Mouse (Mus musculus) G1E (cell line): ENCODE data around the gene Arfrp1. TPM values are rescaled to one million over a fixed set of nuclear protein-coding genes. Genes with fewer than 3 reads are reported as not detected.
A peak's percentile ranks its signal among the peaks of the same experiment; 100 is the strongest.

Source experiments
- ATAC-seq: 2 replicates; pipeline ENCODE4 v1.8.0; 2016; ENCODE audit warnings: mild to moderate bottlenecking; ENCODE audit not compliant: insufficient number of reproducible peaks, poor library complexity, low FRiP score, severe bottlenecking; ENCODE audit errors: extremely low read depth
- DNase-seq: peaks from one replicate; pipeline ENCODE4 v3.0.0; 2012; ENCODE audit warnings: low spot score
- H3K27me3 ChIP-seq: 2 replicates; pipeline ENCODE4 v1.6.1; 2012; ENCODE audit warnings: mild to moderate bottlenecking, low read length, inconsistent platforms; ENCODE audit not compliant: insufficient read depth
- H3K36me3 ChIP-seq: replicated peaks from 2 replicates; pipeline ENCODE3; 2012; ENCODE audit warnings: mild to moderate bottlenecking, inconsistent platforms
- H3K4me1 ChIP-seq: 2 replicates; pipeline ENCODE4 v1.6.1; 2012; ENCODE audit warnings: low read depth, low read length, inconsistent platforms, mixed read lengths; ENCODE audit not compliant: insufficient read depth
- H3K4me3 ChIP-seq: 2 replicates; pipeline ENCODE4 v1.5.1; 2012; ENCODE audit warnings: low read depth, mild to moderate bottlenecking, inconsistent platforms, low read length, moderate library complexity, mixed read lengths
- H3K9me3 ChIP-seq: replicated peaks from 2 replicates; pipeline ENCODE4 v1.6.1; 2012; ENCODE audit warnings: inconsistent platforms
- CTCF ChIP-seq: IDR thresholded peaks from 2 replicates; pipeline ENCODE4 v1.5.1; 2012; ENCODE audit warnings: low read depth, low read length, inconsistent platforms, mixed read lengths
- GATA1 ChIP-seq: IDR thresholded peaks from 2 replicates; pipeline ENCODE4 v1.6.1; 2012; ENCODE audit warnings: borderline replicate concordance, low read length, inconsistent platforms, mixed read lengths
- GATA2 ChIP-seq: IDR thresholded peaks from 2 replicates; pipeline ENCODE4 v1.6.1; 2012; ENCODE audit warnings: low read depth, low read length, inconsistent platforms, borderline replicate concordance
- POLR2AphosphoS5 ChIP-seq: IDR thresholded peaks from 2 replicates; pipeline ENCODE4 v1.6.1; 2012; ENCODE audit warnings: low read depth, low read length, inconsistent platforms; ENCODE audit not compliant: insufficient replicate concordance
- TAL1 ChIP-seq: conservative IDR thresholded peaks from 2 replicates; pipeline ENCODE4 v1.6.1; 2012; ENCODE audit warnings: low read depth, low read length, inconsistent platforms, mixed read lengths
- polyA plus RNA-seq: library from polyadenylated mRNA; stranded (reverse); fragments of >175 nt; gene quantifications from 2 replicates; pipeline ENCODE4 v1.2.3, GENCODE M21; 2012
- total RNA-seq, 2 experiments: library from RNA; stranded (forward) in 1 of 2; stranded (reverse) in 1 of 2; fragments of 200-1000 nt in 1 of 2; fragments of >200 nt in 1 of 2; fragmentation: Nextera tagmentation in 1 of 2; gene quantifications; 2 replicates each; pipeline ENCODE4 v1.2.3; 2014 to 2017

Gene Arfrp1
- total and polyA plus RNA-seq, 3 experiments = 25.0 to 32.8 (median 32.1) TPM

GRCm38 (mm10) chr2:181332542-181332941 lies 32.7 kb downstream of the Arfrp1 start:
- DNase-seq (no peak), ATAC-seq (no peak)
- TF ChIP-seq CTCF = no peak
- TF ChIP-seq GATA2 = no peak
- no peak for TF ChIP-seq TAL1
- H3K9me3 ChIP-seq = no peaks in the 10 kb centered on the region
- H3K4me1 ChIP-seq = peaks cover 3% of the 10 kb centered on the region; the same call in 1 of the 2 replicates
- H3K36me3 ChIP-seq = peaks cover 95% of the 10 kb centered on the region
- no peaks in the 10 kb centered on the region for H3K27me3 ChIP-seq
- H3K4me3 ChIP-seq = no peak overlapping the region

GRCm38 (mm10) chr2:181326098-181326497 lies 39.1 kb downstream of the Arfrp1 start:
- H3K36me3 ChIP-seq = peaks cover 99% of the 10 kb centered on the region
- TF ChIP-seq GATA1 (no peak), GATA2 (no peak), POLR2AphosphoS5 (no peak), CTCF (no peak), TAL1 (no peak)
- ATAC-seq = no peak
- no peaks in the 10 kb centered on the region for H3K27me3 ChIP-seq
- peaks cover 7% of the 10 kb centered on the region for H3K4me1 ChIP-seq
- no peak overlapping the region for H3K4me3 ChIP-seq
- no peaks in the 10 kb centered on the region for H3K9me3 ChIP-seq
- no peak for DNase-seq

GRCm38 (mm10) chr2:181322136-181322535 lies 43.1 kb downstream of the Arfrp1 start:
- TF ChIP-seq CTCF (no peak), GATA1 (no peak), TAL1 (no peak), GATA2 (no peak), POLR2AphosphoS5 (no peak)
- Histone ChIP-seq H3K27me3 (no peaks in the 10 kb centered on the region), H3K9me3 (no peaks in the 10 kb centered on the region), H3K4me3 (no peak overlapping the region), H3K4me1 (peaks cover 22% of the 10 kb centered on the region), H3K36me3 (peaks cover 65% of the 10 kb centered on the region)
- no peak for DNase-seq
- no peak for ATAC-seq

- H3K27me3 ChIP-seq = no peaks in the 10 kb centered on the region; the same call in 1 of the 2 replicates
- DNase-seq (no peak), ATAC-seq (no peak)
- H3K4me3 ChIP-seq = peak overlapping the region; percentile 74
- H3K9me3 ChIP-seq = no peaks in the 10 kb centered on the region
- peaks cover 22% of the 10 kb centered on the region for H3K4me1 ChIP-seq
- H3K36me3 ChIP-seq = peaks cover 45% of the 10 kb centered on the region
- TF ChIP-seq CTCF (no peak), TAL1 (no peak), GATA1 (no peak), GATA2 (no peak), POLR2AphosphoS5 (no peak)
These were observed 45.1 kb downstream of the Arfrp1 start for GRCm38 (mm10) chr2:181320103-181320499.

- peak; percentile 83 for DNase-seq
- peaks cover 4% of the 10 kb centered on the region; the same call in 1 of the 2 replicates for H3K27me3 ChIP-seq
- peaks cover 38% of the 10 kb centered on the region for H3K36me3 ChIP-seq
- H3K4me3 ChIP-seq = peak within 1 kb of the TSS; percentile 74
- H3K4me1 ChIP-seq = peaks cover 22% of the 10 kb centered on the region
- H3K9me3 ChIP-seq = no peaks in the 10 kb centered on the region
- no peak for TF ChIP-seq GATA2
- no peak for TF ChIP-seq CTCF
- no peak for TF ChIP-seq TAL1
- no peak for TF ChIP-seq POLR2AphosphoS5
- no peak for TF ChIP-seq GATA1
- ATAC-seq = peak; percentile 95
These were observed 45.7 kb downstream of the Arfrp1 start, which contains the start of gene Rtel1 for GRCm38 (mm10) chr2:181319248-181320102. Gene Rtel1 (plus strand): TSS chr2:181319739.

GRCm38 (mm10) chr2:181314080-181314810 lies 51.0 kb downstream of the Arfrp1 start, which contains the start of gene Stmn3:
Gene Stmn3 (minus strand): TSS chr2:181314500.
- Histone ChIP-seq H3K9me3 (no peaks in the 10 kb centered on the region), H3K27me3 (peaks cover 27% of the 10 kb centered on the region), H3K4me1 (peaks cover 8% of the 10 kb centered on the region), H3K4me3 (no peak within 1 kb of the TSS), H3K36me3 (no peaks in the 10 kb centered on the region)
- DNase-seq (no peak), ATAC-seq (no peak)
- TF ChIP-seq CTCF (no peak), TAL1 (no peak), POLR2AphosphoS5 (no peak), GATA1 (no peak)
